Mouse (Mus musculus) spleen, adult 12 weeks (tissue): ENCODE measurements around the gene Rif1.

Source experiments
- DNase-seq: peaks from one replicate; pipeline ENCODE4 v3.0.0; 2022; ENCODE audit warnings: low spot score

The Rif1 gene

DNA sequence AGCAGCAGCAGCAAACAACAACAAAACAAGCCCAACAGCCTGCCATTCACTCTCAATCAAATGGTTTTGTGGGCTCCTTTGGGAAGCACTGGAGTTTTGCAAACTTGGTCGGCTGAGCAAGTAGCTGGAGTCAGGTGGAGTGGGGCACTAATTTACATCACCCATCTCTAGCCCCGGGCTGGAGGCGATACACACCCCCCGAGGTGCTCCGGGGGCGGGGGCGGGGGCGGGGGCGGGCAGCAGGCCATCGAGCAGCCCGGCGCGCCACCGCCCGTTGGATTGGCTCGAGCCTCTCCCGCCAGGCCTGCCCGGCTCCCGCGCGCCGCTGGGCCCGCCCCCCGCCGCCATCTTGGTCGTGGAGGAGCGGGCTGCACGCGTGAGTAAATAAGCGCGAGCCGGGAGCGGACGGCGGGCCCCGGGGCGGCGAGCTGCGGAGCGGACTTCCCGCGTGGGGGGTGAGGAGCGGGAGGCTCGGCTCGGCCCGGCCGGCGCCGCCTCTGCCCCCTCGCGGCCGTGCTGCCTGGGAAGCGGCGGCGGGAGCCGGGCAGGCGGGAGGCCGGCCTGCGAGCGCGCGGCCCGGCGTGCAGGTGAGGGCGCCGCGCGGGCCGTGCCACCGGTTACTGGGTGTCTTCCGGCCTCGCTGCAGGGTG is at the start of gene Rif1:
Rif1 (plus strand) TSS at position 342 of the 650 bp plus-strand sequence.
- DNase-seq = peak; percentile 74

GRCm38 (mm10) chr2:52027061-52027460 is 45.6 kb upstream of the Rif1 start:
- no peak for DNase-seq

DNA sequence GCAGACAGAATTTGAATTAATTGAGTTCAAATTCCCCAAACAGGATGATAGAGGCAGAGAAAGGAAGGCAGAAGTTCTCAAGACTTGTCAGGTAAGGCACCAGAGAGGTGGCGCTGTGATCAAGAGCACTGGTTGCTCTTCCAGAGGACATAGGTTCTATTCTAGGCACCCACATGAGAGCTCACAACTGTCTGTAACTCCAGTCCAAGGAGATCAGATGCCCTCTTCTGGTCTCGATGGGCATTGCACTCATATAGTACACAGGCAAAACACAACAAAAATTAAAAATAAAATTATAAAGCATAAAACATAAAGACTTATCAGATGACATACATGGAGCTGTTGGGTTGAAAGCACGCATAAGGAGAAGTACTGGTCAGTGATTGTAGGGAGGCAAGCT is 43.2 kb upstream of the Rif1 start:
- DNase-seq = no peak

- DNase-seq = no peak
Measured at GRCm38 (mm10) chr2:52031491-52031890, 41.1 kb upstream of the Rif1 start.

- DNase-seq = no peak
Measured at GRCm38 (mm10) chr2:52034601-52035000, 38.0 kb upstream of the Rif1 start.

DNA sequence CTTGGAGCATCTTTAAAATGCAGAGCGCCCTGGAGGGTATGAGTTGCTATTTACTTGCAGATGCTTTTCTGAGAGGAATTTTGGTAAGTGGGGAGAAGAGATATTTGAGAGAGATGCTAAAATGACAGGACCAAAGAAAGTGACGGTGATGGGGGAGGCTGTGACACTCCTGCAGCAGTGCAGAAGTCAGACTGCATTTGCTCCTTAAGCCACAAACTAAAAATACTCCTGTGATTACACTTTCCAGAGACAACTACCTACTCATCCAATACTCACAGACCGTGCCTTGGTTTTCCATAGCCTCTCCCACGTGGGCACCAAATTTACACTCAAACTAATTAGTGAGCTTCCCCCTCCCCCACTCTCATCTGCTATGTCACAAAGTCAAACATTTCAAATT is 37.5 kb upstream of the Rif1 start:
- no peak for DNase-seq

DNA sequence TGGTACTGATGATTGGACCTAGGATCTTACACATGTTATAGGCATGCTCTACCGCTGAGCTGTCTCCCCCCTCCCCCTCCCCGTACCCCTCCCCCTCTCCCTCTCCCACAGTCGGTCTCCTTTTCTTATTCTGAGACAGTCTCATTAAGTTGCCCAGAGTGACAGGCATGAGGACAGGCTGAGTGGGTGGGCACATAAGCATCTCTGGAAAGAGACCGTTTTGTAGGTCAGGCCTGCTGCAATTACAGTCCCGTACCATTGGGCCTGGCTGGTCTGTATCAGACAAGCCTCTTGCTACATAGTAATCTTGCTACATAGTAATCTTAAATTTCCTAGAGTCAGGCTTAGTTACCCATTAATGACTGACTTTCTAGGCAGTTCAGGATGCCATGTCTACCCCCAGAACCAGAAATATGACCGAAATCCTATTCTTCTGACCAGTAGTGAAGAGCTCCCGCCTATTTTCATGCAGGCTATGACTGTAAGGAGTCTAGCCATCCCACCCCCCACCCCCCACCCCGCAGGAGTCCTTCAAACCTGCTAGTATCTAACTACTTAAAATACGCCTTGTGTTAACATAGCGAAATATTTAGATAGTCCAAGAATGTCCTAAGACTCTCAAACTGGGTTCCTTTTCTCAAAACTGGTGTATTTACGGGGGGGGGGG is 35.6 kb upstream of the Rif1 start:
- DNase-seq = no peak

- no peak for DNase-seq
Measured at GRCm38 (mm10) chr2:52037882-52038281, 34.8 kb upstream of the Rif1 start, which contains the start of gene Tnfaip6. Gene Tnfaip6, plus strand, starts transcription at chr2:52038009.

GRCm38 (mm10) chr2:52038558-52038957 is 34.1 kb upstream of the Rif1 start:
- no peak for DNase-seq

- DNase-seq = no peak
Measured at GRCm38 (mm10) chr2:52039083-52039801, 33.4 kb upstream of the Rif1 start.

DNA sequence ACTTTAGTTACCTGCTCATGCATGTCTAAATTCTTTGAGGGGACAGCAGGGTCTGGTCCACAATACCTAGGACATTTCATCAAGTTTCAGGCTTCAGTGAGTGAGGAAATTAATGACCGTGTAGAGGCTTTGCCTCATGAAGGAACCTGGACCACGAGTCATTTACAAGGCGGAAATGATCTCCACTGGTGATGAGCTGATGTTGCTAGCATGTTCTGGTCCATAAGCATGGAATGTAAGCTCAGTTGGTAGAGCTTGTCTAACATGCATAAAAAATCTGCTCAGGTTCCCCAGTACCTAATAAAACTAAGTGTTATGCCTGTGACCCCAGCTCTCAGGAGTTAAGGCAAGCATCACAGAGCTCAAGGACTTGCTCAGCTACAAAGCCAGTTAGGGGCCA is 30.5 kb upstream of the Rif1 start:
- no peak for DNase-seq

DNA sequence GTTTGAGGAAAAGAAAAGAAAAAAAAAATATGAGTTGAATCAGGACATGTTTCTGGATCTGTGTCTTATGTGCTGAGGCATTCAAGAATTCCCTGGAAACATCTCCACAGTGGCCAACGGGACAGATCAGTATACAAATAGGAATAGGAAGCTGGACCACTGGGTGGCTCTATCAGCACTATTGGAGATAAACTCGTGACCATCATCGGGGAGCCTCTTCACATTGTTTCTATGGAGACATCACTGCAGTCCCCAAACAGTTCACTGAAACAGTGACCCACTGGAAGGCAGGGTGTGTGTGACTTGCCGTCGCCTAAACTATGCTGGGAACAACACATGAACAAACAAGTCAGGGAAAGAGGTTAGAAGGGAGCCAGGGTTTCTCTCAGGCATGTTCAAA is 29.9 kb upstream of the Rif1 start:
- no peak for DNase-seq

DNA sequence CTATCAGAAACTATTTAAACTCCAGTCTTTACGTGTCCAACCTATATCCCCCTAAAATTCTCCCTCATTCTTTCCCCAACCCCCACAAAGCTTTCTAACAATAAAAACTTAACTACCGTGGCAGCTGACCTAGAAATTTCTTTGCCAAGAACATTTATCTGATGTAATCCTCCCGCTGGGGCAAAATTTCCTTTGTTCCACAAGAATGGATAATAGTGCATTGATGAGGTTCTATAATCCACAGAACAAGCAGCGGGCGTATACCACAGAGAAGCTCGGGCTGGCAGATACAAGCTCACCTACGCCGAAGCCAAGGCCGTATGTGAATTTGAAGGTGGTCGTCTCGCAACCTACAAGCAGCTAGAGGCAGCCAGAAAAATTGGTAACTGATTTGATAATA is 29.1 kb upstream of the Rif1 start:
- no peak for DNase-seq

DNA sequence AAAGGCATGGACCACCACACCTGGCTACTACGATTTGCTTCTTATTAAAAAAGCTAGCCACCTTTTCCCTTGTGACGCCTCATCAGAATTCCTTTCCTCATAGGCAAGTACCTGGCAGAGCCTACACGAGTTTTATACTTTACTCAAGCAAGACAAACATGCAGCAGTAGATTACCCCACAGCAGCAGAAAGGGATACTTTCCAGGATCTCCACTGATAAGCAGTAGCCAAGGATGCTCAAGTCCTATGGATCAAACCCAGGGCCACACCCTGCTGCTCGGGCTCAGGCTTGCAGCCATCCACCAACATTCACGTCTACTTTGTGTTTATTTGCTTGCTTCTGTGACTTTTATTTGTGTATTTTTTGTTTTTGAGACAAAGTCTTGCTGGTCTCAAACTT is 26.6 kb upstream of the Rif1 start:
- DNase-seq = no peak

DNA sequence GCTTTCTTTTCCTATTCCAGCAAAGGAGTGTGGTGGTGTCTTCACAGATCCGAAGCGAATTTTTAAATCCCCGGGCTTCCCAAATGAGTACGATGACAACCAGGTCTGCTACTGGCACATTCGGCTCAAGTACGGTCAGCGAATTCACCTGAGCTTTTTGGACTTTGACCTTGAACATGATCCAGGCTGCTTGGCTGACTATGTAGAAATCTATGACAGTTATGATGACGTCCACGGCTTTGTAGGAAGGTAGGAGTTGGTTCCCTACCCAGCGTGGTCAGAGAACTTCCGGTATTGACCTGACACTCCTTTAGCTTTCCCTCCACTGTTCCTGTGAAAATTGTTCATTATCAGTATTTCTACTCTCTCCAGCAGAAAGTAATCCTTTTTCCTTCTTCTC is 21.8 kb upstream of the Rif1 start:
- no peak for DNase-seq

GRCm38 (mm10) chr2:52052335-52052734 is 20.3 kb upstream of the Rif1 start:
- DNase-seq = no peak

- no peak for DNase-seq
Measured at GRCm38 (mm10) chr2:52053502-52053901, 19.1 kb upstream of the Rif1 start.

DNA sequence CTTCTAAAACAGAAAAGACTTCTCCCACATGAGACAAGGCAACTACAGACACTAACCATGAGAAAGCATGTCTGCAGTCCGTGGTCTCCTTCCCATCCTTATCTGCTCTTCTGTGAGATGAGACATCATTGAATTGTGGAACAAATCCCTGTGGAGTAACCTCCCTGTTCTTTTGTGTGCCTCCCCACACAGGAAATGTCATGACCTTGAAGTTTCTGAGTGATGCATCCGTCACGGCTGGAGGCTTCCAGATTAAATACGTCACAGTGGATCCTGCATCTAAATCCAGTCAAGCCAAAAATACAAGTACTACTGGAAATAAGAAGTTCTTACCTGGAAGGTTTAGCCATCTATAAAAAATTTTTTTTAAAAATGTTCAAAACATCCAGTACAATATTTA is 17.0 kb upstream of the Rif1 start:
- no peak for DNase-seq

DNA sequence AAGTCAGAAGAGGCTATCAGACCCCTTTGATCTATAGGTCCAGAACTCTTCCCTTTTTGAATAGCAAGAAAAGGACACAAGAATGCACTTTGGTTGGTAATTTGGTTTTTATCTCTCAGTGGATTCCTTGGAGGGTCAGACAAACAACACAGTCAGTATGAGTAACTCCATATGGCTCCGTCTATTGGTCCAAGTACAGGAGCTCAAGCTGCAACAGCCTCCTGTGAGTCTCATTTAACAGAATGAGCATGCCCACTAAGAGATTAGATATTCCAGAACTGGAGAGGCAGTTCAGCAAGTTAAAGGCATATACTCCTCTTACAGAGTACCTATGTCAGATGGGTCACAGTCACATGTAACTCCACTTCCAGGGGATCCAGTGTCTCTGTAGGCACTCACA is 15.5 kb upstream of the Rif1 start:
- DNase-seq = no peak

DNA sequence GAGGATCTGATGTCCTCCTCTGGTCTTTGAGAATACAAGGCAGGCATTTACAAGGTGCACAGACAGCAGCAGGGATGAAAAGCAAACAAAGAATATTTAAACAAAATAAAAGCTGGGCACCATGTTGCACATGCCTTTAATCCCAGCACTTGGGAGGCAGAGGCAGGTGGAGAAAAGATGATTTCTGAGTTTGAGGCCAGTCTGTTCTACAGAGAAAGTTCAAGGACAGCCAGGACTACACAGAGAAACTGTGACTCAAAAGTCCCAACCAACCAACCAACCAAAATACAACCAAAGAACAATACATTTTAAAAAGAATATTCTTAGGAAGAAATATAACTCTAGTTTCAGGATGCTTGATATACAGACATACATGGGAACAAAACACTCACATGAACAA is 15.0 kb upstream of the Rif1 start:
- no peak for DNase-seq

- DNase-seq = no peak
Measured at GRCm38 (mm10) chr2:52068641-52069040, 4.0 kb upstream of the Rif1 start.

- DNase-seq = no peak
Measured at GRCm38 (mm10) chr2:52070816-52071215, 1.8 kb upstream of the Rif1 start.

GRCm38 (mm10) chr2:52071241-52071991 is 1.2 kb upstream of the Rif1 start:
- no peak for DNase-seq
